Mouse (Mus musculus): ENCODE results near the gene Syngr2.
"Not testable (repeated sequence)": the region's sequence is repeated elsewhere in the genome, so short reads cannot be mapped to it uniquely, and the experiment has no call there.

Syngr2 gene

GRCm38 (mm10) chr11:117813867-117814266, 4.4 kb downstream of the Syngr2 start:
- no peak for DNase-seq (ENCODE audit: low spot score)

- no peak for DNase-seq (ENCODE audit: low spot score)
These were observed 5.4 kb downstream of the Syngr2 start for GRCm38 (mm10) chr11:117814704-117815366.

GRCm38 (mm10) chr11:117815850-117816249, 6.4 kb downstream of the Syngr2 start:
- DNase-seq (ENCODE audit: low spot score), result not testable (repeated sequence)

- no peak for DNase-seq (ENCODE audit: low spot score)
These were observed 7.0 kb downstream of the Syngr2 start for GRCm38 (mm10) chr11:117816389-117816996.

GRCm38 (mm10) chr11:117819095-117819494, 9.6 kb downstream of the Syngr2 start:
- DNase-seq (ENCODE audit: low spot score), result no peak

GRCm38 (mm10) chr11:117820173-117820572, 10.7 kb downstream of the Syngr2 start:
- no peak for DNase-seq (ENCODE audit: low spot score)

- no peak for DNase-seq (ENCODE audit: low spot score)
These were observed 12.4 kb downstream of the Syngr2 start for GRCm38 (mm10) chr11:117821868-117822267.

- DNase-seq (ENCODE audit: low spot score), result no peak
These were observed 13.3 kb downstream of the Syngr2 start for GRCm38 (mm10) chr11:117822728-117823241.

GRCm38 (mm10) chr11:117823411-117823810, 13.9 kb downstream of the Syngr2 start:
- DNase-seq (ENCODE audit: low spot score), result no peak

- DNase-seq (ENCODE audit: low spot score), result peak; percentile 92
These were observed 14.8 kb downstream of the Syngr2 start for GRCm38 (mm10) chr11:117824060-117824969.

- peak; percentile 83 for DNase-seq (ENCODE audit: low spot score)
These were observed 16.0 kb downstream of the Syngr2 start, which contains the start of the genes Afmid and Tk1 for GRCm38 (mm10) chr11:117825333-117826101. Gene Afmid (plus strand): TSS chr11:117825924. Gene Tk1 (minus strand): TSS chr11:117826092.

- peak; percentile 57 for DNase-seq (ENCODE audit: low spot score)
These were observed 16.7 kb downstream of the Syngr2 start for GRCm38 (mm10) chr11:117826164-117826563.

GRCm38 (mm10) chr11:117826916-117827315, 17.4 kb downstream of the Syngr2 start:
- DNase-seq (ENCODE audit: low spot score), result no peak

- no peak for DNase-seq (ENCODE audit: low spot score)
These were observed 17.9 kb downstream of the Syngr2 start for GRCm38 (mm10) chr11:117827386-117827785.

- no peak for DNase-seq (ENCODE audit: low spot score)
These were observed 18.9 kb downstream of the Syngr2 start for GRCm38 (mm10) chr11:117828149-117828887.

- no peak for DNase-seq (ENCODE audit: low spot score)
These were observed 19.6 kb downstream of the Syngr2 start for GRCm38 (mm10) chr11:117828888-117829604.

- DNase-seq (ENCODE audit: low spot score), result no peak
These were observed 20.3 kb downstream of the Syngr2 start for GRCm38 (mm10) chr11:117829671-117830215.

- DNase-seq (ENCODE audit: low spot score), result no peak
These were observed 20.9 kb downstream of the Syngr2 start for GRCm38 (mm10) chr11:117830401-117830800.

- peak; percentile 87 for DNase-seq (ENCODE audit: low spot score)
These were observed 22.9 kb downstream of the Syngr2 start for GRCm38 (mm10) chr11:117832086-117832969.
